Mouse (Mus musculus): ENCODE results near the gene Pnpla5. TPM values are rescaled to one million over a fixed set of nuclear protein-coding genes. Genes with fewer than 3 reads are reported as not detected.
"Not testable (repeated sequence)": the region's sequence is repeated elsewhere in the genome, so short reads cannot be mapped to it uniquely, and the experiment has no call there.

Gene Pnpla5
- total RNA-seq (2021): not detected
- long read RNA-seq, experiment 1: 0 reads
- long read RNA-seq, experiment 2: 0 reads

DNA sequence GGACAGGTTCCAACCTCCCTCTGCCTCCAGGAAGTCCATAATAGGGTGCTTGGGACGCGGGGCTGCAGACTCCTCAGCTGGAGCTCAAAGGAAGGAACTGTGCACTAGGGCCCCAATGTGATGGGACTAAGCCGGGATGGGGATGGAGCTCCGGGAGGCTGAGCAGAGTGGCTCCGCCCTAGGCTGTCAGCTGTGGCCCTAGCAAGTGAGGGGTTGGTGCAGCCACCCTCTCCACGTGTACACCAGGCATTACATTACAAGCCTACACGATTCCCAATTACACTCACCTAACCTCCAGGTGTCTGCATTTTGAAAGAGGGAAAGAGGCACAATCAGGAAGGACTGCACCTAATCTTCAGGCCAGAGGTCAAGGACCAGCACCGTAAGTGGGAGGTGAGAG lies at the start of gene Pnpla5:
TSS of gene Pnpla5 (minus strand) at position 101 of the 400 bp plus-strand sequence.
- DNase-seq (ENCODE audit: low spot score in 2 of 2): no peak

DNA sequence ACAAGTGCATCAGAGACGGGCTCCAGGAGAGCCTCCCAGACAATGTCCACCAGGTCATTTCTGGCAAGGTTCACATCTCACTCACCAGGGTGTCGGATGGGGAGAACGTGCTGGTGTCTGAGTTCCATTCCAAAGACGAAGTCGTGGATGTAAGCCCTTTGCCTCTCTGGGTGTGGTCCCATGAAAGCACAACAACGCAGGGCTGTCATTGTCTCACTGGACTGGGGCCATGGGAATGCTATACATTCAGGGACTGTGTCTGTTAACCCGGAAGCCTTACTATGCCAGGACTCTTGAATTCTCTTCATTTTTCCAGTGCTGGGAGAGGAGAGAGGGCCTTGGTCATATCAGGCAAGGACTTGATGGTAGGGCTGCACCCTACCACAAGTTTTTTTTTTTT lies 48.2 kb upstream of the Pnpla5 start:
- no peak for DNase-seq (ENCODE audit: low spot score in 2 of 2)

DNA sequence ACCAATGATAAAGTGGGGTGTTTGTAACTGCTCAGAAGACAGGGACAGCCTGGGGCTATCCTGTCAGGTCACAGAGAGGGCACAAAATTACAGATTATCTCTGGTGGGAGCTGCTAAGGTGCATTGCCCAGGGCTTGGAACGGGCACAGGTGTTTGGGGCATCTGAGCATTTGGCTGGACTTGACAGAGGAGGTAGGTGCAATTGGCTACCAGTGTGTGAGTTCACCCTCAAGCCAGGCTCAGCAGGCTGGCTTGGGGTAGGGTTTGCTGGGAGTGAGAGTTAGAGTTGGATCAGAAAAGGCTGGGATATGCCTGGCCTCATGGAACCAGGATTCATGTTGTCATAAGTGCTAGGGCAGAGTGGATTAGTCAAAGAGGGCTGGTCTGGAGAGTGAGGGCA lies 46.5 kb upstream of the Pnpla5 start:
- DNase-seq (ENCODE audit: low spot score in 2 of 2): no peak

DNA sequence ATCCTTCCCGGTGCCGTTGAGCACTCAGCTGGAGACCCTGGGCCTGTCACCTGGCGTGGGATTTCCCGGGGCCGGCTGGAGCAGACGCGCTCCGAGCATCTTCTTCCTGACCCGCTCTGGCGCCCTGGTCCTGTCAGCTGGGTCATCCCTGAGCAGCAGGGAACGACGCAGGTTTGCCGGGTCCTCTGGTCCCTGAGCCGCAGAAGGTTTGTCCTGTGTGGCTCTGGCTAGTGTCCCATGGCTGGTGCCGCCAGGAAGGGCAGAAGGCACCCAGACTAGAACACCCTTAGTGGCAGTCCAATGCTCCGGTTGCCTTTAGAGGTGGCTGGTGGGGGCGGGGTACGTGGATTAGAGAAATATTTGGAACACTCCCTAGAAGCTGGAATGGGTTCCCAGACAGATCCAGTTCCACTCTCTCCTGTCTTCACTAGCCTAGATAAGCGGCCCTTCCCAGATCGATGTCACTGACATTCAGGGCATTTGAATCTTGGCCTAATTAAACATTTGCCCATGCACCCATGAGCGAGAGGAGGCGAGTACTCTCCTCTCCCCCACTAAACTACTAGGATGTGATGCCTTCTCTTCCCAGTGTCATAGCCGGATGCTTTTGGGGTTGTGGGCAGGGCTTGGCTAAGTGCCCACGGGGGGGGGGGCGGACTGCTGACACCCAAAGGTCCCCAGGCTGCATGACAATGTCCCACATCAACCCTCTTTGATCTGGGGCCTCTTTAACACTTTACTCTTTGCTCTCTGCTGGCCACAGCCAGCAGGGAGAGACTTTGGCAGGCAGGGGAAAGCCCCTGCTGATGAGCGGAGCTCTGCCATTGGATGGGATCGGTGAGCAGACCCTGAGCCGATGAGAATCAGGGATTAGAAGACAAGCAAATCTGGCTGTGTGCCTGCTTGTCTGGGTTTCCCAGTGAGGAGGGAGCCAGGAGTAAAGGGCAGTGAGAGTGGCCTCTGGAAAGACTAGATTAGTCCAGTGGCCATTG lies 45.5 kb upstream of the Pnpla5 start:
- peak; percentile 46 to 68 for DNase-seq (ENCODE audit: low spot score in 2 of 2)

DNA sequence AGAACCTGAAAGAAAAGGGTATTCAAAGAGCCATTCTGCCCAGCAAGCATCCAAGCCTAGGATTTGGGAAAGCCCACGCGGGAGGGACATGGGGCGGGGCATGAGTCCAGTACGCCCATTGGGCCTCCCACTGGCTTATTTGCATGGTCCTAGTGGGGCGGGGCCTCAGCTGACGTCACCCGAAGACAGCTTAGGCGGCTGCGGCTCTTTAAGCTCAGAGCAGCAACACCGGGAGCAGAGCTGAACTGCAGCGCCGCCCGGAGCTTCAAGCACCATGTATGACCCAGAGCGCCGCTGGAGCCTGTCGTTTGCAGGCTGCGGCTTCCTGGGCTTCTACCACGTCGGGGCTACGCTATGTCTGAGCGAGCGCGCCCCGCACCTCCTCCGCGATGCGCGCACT lies 44.6 kb upstream of the Pnpla5 start, which contains the start of gene Pnpla3:
TSS of gene Pnpla3 (plus strand) at position 238 of the 400 bp plus-strand sequence.
- peak; percentile 92 to 98 for DNase-seq (ENCODE audit: low spot score in 2 of 2)

DNA sequence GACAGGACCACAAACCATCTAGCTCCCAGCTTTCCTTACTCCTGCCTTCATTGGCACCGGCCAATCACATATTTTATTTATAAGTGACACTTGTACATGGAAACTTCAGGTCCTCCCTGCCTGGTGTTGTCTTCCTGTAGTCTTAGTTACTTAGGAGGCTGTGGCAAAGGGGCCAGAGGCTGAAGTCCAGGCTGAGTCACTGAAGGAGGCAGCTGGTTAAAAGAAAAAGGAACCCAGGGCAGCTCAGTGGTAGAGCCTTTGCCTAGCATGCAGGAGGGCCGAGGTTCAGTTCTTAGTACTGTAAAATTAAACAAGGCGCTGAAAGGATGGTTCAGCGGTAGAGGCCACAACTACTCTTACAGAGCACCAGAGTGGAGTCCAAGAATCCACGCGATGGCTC lies 43.8 kb upstream of the Pnpla5 start:
- no peak for DNase-seq (ENCODE audit: low spot score in 2 of 2)

DNA sequence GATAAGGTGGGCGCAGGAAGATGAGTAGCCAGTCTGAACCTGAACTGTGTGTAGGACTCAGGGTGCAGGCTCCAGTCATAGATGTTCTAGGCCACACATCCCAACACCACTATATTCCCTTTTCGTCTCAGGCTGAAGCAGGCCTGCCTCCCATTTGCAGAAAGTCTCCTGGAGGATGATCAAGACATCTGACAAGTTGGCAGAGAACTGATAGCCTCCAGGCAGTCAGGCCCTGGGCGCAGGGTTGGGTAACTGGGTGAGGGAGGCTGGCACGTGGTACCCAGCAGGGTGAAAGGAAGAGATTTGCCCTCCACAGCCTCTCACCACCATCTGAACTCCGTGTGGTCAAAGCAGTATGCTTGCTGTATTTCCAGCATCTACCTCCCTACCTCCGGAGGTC lies 38.9 kb upstream of the Pnpla5 start:
- no peak for DNase-seq (ENCODE audit: low spot score in 2 of 2)

DNA sequence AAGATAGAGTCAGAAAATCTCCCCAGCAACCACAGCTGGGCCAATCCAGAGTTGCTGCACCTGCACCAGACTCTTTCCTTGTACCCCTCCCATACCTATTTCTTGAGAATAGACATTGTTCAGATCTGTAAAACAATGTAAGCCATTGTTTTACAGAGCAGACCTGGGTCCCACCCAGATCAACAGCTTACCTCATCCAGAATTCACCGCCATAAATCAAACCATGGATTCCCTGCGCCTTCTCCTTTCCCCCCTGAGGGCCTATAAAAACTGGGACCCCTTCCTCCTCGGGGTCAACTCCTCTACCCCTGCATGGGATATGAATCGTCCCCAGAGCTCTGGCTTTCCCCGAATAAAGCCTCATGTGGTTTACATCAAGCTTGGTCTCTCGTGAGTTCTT lies 34.6 kb upstream of the Pnpla5 start:
- DNase-seq (ENCODE audit: low spot score in 2 of 2): not testable (repeated sequence)

DNA sequence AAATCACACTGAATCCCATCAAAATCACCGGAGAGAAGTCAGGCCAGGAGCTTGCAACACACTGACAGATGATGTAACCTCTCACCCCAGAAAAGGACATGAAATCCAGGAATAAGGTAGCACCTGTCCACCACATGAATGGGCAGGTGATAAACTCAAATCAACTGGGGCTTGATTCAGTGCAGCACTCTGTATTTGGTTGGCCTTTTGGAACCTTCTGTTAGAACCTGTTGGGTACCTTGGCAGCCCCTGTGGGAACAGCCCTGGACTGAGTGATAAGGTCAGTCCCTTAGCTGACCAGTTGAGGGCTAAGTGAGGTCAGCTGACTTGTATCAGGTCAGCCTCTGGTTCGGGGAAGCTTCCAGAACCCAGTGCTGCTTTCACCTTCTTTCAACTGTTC lies 33.2 kb upstream of the Pnpla5 start:
- DNase-seq (ENCODE audit: low spot score in 2 of 2): no peak

DNA sequence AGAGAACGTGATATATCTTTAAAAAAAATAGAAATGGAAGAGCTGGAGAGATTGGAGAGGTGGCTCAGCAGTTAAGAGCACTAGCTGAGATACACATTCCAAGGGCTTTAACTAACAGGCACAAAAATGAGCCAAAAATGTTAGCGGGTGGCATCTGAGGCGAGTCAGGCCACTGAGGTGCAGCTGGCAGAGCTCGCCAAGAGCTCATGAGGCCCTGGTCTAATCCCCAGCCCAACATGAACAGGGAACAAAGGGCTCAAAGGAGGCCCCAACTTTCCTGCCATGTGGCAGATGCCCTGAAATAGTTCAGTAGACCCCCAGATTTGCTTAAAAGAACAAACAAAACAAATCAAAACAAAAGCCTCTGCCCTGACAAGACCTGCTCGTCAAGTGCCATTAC lies 18.0 kb upstream of the Pnpla5 start:
- no peak for DNase-seq (ENCODE audit: low spot score in 2 of 2)

DNA sequence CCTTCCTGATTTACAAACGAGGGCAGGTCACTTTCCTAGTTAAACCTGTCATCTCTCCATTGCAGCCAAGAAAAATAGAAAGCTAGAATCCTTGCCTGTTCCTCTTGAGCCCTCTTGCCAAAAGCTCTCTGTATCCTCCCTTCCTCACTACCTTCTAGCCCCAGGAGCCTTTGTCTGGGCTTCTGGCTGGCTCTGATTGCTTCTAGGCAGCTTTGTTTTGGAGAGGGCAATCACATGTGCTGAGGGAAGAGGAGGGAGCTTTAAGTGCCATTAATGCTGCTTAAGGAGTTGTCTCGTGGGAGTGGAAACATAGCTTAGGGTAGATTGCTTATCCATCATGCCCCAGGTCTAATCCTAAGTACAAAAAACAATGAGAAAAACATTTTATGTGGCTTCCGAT lies 17.1 kb upstream of the Pnpla5 start:
- no peak for DNase-seq (ENCODE audit: low spot score in 2 of 2)

DNA sequence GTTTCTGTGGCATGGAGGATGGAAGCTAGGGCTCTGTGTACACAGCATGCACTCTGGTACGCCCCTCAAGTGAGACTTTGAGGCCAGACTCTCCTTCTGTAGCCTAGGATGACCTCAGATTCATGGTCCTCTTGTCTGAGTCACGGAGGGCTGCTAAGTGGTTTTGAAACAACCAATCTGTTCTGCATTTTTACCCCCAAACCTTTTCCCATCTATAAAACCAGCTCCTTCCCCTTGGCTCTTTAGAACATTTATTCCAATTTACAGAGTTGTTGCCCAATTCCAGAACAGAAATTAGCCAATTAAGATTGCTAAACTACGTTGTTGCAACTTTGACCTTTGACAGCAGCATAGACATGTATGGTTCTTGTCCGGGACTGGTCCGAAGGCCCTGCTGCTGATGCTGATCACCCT lies 16.6 kb upstream of the Pnpla5 start:
- no peak for DNase-seq (ENCODE audit: low spot score in 2 of 2)

DNA sequence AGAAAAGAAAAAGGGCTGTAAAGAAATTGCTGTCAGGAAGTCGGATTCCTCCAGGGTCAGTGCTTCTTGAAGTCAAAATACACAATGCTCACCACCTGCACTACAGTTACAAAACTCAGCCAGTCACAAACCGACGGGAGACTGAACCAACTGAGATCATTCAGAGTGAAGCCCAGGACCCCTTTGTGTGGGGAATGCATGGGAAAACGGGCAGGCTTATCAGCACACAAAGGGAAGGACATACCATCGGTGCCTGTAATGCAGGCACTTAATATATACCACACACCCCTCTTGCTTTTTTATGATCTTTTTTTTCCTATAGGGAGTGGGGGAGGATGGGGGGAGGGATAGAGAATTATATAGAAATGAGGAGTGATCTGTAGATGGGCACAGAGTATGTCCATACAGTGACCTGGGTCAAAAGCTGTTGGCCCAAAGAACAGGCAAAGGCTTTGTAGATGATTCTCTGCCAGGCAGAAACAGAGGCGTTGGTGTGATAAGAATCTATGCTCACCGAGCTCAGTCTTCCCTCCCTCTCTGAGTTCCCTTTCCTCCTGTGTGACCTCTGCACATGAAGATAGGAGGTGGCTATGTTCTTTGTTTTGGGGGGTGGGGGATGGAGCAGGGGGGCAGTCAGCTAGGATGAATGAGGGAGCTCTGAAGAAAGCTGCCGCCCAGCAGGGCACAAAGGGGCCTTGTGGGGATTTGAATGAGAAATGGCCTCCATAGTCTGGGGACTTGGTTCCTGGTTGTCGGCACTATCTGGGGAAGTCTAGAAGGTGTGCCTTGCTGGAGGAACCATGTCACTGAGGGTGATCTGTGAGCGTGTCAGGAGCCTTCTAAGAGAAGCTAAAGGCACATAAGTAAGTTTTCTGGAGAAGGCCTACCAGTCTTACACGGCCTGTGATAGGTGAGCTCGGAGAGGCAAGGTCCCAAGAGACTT lies 13.8 kb upstream of the Pnpla5 start:
- DNase-seq (ENCODE audit: low spot score in 2 of 2): no peak

DNA sequence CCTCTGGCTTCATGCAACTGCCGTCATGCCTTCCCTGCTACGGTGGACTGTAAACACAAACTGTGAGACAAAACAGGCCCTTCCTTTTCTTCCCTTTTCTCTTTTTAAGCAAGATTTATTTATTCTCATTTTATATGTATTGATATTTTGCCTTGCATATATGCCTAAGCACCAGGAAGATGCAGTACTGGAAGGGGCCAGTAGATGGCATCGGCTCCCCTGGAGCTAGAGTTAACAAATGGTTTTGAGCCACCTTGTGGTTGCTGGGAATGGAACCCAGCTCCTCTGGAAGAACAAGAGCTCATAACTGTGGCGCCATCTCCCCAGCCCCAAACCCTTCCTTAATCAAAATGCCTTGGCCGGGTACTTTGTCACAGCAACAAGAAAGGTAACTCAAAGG lies 12.5 kb upstream of the Pnpla5 start:
- no peak for DNase-seq (ENCODE audit: low spot score in 2 of 2)

DNA sequence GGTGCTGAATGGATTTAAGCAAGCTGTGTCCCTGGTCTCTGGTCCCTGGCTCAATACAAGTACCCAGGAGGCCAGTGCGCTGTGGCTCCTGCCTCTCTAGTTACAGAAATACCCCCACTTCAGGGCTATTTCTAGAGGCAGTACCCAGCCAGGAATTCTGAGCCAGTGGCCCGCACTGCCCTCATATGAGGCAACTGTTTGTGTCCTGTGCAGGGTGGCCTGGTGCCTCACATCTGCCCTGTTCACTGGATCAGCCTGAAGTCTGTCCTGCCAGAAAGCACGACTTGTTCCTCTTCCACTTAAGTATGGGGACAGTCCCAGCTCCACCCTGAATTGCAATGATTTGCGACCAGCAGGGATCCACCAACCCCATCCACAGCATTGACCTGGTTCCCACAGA lies 10.5 kb upstream of the Pnpla5 start:
- DNase-seq (ENCODE audit: low spot score in 2 of 2): no peak

DNA sequence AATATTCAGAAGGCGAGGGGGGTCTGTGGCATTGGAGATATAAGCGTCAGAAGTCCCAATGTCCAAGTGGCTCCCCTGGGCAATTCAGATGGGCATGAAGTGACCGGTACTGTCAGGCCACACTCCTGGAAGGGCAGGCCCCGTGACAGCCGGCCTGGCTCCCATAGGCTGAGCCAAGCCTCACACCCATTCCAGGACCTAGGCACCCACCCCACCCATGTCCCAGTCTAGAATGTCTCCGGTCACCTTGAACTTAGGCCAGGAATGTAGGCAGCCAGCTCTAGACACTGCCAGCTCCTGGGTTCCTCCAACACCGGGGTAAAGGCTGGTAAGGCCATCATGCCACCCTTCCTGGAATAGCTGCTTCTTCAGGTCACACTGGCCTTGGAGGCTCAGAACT lies 9.0 kb upstream of the Pnpla5 start:
- no peak for DNase-seq (ENCODE audit: low spot score in 2 of 2)

DNA sequence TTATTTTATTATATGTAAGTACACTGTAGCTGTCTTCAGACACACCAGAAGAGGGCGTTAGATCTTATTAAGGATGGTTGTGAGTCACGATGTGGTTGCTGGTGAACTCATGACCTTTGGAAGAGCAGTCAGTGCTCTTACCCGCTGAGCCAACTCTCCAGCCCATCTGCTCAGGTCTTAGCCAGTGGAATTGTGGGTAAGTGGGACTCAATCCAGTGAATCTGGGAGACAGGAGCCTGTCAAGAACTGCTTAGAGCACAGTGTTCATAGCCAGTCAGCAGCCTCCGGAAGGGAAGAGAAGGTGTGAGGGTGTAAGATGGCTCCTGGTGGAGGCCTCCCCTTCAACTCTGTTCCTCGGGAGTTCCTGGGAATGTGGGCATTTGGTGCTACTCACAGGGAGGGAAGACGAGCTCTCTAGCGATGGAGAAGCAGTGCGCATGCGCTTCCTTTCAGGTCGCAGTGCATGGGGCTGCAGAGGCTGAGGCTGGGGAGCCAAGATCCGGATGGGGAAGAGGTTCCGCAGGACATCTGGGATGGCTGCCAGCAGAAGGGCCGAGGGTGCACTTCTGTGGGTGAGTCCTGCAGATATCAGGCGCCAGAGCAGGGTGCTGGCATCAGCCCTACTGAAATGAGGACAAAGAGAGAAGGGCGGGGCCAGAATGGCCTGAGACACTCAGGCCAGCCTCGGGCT lies 8.3 kb upstream of the Pnpla5 start:
- no peak for DNase-seq (ENCODE audit: low spot score in 2 of 2)

DNA sequence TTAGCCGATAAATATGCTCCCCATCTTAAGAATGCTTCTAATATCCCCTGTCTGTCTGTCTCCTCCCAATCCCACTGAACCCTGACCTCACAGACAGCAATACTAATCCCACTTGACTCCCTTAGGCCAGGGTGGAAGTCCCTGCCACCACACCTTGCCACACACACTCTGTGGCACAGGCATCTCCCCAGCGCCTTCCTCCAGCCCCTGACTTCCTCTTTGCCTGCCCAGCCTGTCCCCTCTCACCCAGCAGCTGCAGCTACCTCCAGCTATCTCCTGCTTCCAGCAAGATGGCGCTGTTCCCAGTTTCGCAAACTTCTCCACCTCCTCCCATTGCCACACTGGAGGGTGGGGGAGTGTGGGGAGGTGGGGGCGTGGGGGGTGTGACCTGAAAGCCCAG lies 3.9 kb upstream of the Pnpla5 start:
- no peak for DNase-seq (ENCODE audit: low spot score in 2 of 2)

DNA sequence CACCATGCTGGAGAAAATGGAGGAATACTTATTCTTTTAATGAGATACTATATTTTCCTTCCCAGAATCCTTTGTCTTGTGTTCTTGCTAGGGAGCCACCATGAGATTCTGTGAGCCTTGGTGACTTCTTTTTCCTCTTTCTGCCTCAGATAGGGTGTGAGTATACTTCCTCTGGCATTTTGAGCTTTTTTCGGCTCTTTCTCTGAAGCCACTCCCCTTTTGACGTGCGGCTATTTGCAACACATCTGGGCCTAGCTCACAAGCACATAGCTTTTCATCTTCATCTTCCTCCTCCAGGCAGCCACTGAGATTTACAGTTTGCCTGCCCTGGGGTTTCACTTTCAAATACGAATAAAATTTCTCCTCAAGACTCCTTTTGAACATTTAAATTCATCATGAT lies 3.5 kb upstream of the Pnpla5 start:
- no peak for DNase-seq (ENCODE audit: low spot score in 2 of 2)

DNA sequence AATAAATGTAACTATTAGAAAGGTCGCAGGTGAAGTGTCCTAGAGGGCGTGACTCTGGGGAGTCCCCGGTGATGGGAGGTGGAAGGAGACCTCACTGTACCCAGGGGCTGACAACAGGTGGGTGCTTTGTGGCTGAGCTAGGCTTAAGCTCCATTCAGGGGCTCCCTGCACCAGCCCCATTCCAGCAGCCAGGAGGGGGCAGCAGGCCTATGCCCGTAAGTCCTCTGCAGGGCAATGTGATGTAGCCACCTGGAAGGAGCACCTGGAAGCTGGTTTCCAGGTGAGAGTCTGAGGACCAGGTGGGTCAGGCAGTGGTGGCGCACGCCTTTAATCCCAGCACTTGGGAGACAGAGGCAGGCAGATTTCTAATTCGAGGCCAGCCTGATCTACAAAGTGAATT lies 1.1 kb upstream of the Pnpla5 start:
- DNase-seq (ENCODE audit: low spot score in 2 of 2): no peak

DNA sequence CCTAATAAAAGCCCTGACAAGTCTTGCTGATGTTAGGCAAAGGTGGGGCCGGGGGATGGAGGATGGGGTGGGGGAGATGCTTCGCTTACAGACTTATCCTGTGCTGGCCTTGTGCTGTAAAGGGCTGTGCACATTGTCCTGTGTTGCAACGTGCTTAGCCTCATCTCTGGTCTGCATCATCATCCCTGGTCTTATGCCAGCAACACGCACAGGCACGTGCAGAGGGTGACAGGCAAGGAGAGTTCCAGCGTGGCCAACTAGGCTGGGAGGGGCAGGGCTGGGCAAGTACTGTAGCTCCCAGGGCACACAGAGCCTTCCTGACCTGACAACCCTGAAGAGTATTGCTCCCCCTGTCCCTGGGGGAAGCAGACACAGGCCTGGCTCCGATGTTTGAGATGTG lies 1.9 kb downstream of the Pnpla5 start:
- no peak for DNase-seq (ENCODE audit: low spot score in 2 of 2)
